Mouse (Mus musculus): ENCODE measurements around the gene Srsf1. TPM values are rescaled to one million over a fixed set of nuclear protein-coding genes. Genes with fewer than 3 reads are reported as not detected.

Gene Srsf1
- polyA plus RNA-seq, 1 experiment from 2014 or later = 345 TPM

GRCm38 (mm10) chr11:88070392-88070791 is 23.2 kb downstream of the Srsf1 start:
- Histone ChIP-seq H3K4me3 (ENCODE audit: low read depth, low read length) (peak overlapping the region; percentile 94), H3K27ac (ENCODE audit: low read length) (no peak overlapping the region), H3K4me2 (replicated peaks; ENCODE audit: low read depth, low read length) (peak overlapping the region; percentile 78), H3K9me3 (ENCODE audit: control insufficient read depth, low read depth, low read length) (no peaks in the 10 kb centered on the region), H3K27me3 (ENCODE audit: control insufficient read depth, insufficient read depth, low read length) (no peaks in the 10 kb centered on the region), H3K4me1 (ENCODE audit: control insufficient read depth, insufficient read depth, low read length) (peaks cover 28% of the 10 kb centered on the region), H3K36me3 (ENCODE audit: control insufficient read depth, insufficient read depth, low read length) (peaks cover 16% of the 10 kb centered on the region; the same call in 1 of the 2 replicates), H3K9ac (replicated peaks; ENCODE audit: low read depth, low read length) (no peak overlapping the region)
- no peak for ATAC-seq (ENCODE audit: insufficient number of reproducible peaks, insufficient read depth, low FRiP score, low read depth)
- 22% methylated on average over 4 of the region's 4 CpGs for WGBS

GRCm38 (mm10) chr11:88071113-88071512 is 23.9 kb downstream of the Srsf1 start:
- Histone ChIP-seq H3K36me3 (ENCODE audit: control insufficient read depth, insufficient read depth, low read length) (peaks cover 22% of the 10 kb centered on the region), H3K27me3 (ENCODE audit: control insufficient read depth, insufficient read depth, low read length) (no peaks in the 10 kb centered on the region), H3K9me3 (ENCODE audit: control insufficient read depth, low read depth, low read length) (no peaks in the 10 kb centered on the region), H3K4me3 (ENCODE audit: low read depth, low read length) (no peak overlapping the region; the same call in 1 of the 2 replicates), H3K4me2 (replicated peaks; ENCODE audit: low read depth, low read length) (peak overlapping the region; percentile 78), H3K4me1 (ENCODE audit: control insufficient read depth, insufficient read depth, low read length) (peaks cover 28% of the 10 kb centered on the region), H3K27ac (ENCODE audit: low read length) (no peak overlapping the region), H3K9ac (replicated peaks; ENCODE audit: low read depth, low read length) (no peak overlapping the region)
- ATAC-seq (ENCODE audit: insufficient number of reproducible peaks, insufficient read depth, low FRiP score, low read depth) = no peak
- 23% methylated on average over 5 of the region's 5 CpGs for WGBS

GRCm38 (mm10) chr11:88073343-88073875 is 26.2 kb downstream of the Srsf1 start:
- no peak overlapping the region for H3K4me3 ChIP-seq (ENCODE audit: low read depth, low read length)
- H3K9me3 ChIP-seq (ENCODE audit: control insufficient read depth, low read depth, low read length) = no peaks in the 10 kb centered on the region
- ATAC-seq (ENCODE audit: insufficient number of reproducible peaks, insufficient read depth, low FRiP score, low read depth) = no peak
- no peak overlapping the region for H3K9ac ChIP-seq (replicated peaks; ENCODE audit: low read depth, low read length)
- no peaks in the 10 kb centered on the region for H3K27me3 ChIP-seq (ENCODE audit: control insufficient read depth, insufficient read depth, low read length)
- no peak overlapping the region for H3K27ac ChIP-seq (ENCODE audit: low read length)
- H3K36me3 ChIP-seq (ENCODE audit: control insufficient read depth, insufficient read depth, low read length) = peaks cover 37% of the 10 kb centered on the region
- H3K4me2 ChIP-seq (replicated peaks; ENCODE audit: low read depth, low read length) = no peak overlapping the region
- WGBS = 79% methylated on average over 14 of the region's 14 CpGs
- H3K4me1 ChIP-seq (ENCODE audit: control insufficient read depth, insufficient read depth, low read length) = peaks cover 23% of the 10 kb centered on the region

- no peaks in the 10 kb centered on the region for H3K9me3 ChIP-seq (ENCODE audit: control insufficient read depth, low read depth, low read length)
- no peaks in the 10 kb centered on the region for H3K27me3 ChIP-seq (ENCODE audit: control insufficient read depth, insufficient read depth, low read length)
- no peak overlapping the region for H3K4me3 ChIP-seq (ENCODE audit: low read depth, low read length)
- no peak for ATAC-seq (ENCODE audit: insufficient number of reproducible peaks, insufficient read depth, low FRiP score, low read depth)
- no peak overlapping the region for H3K4me2 ChIP-seq (replicated peaks; ENCODE audit: low read depth, low read length)
- peaks cover 60% of the 10 kb centered on the region for H3K36me3 ChIP-seq (ENCODE audit: control insufficient read depth, insufficient read depth, low read length)
- no peak overlapping the region for H3K9ac ChIP-seq (replicated peaks; ENCODE audit: low read depth, low read length)
- peaks cover 14% of the 10 kb centered on the region for H3K4me1 ChIP-seq (ENCODE audit: control insufficient read depth, insufficient read depth, low read length)
- 86% methylated on average over 1 of the region's 1 CpGs for WGBS
- no peak overlapping the region for H3K27ac ChIP-seq (ENCODE audit: low read length)
Observed at GRCm38 (mm10) chr11:88075701-88076100, 28.5 kb downstream of the Srsf1 start.

GRCm38 (mm10) chr11:88076394-88076793 is 29.2 kb downstream of the Srsf1 start:
- H3K36me3 ChIP-seq (ENCODE audit: control insufficient read depth, insufficient read depth, low read length) = peaks cover 67% of the 10 kb centered on the region
- H3K4me3 ChIP-seq (ENCODE audit: low read depth, low read length) = no peak overlapping the region
- H3K4me1 ChIP-seq (ENCODE audit: control insufficient read depth, insufficient read depth, low read length) = peaks cover 7% of the 10 kb centered on the region
- H3K27ac ChIP-seq (ENCODE audit: low read length) = no peak overlapping the region
- H3K9me3 ChIP-seq (ENCODE audit: control insufficient read depth, low read depth, low read length) = no peaks in the 10 kb centered on the region
- ATAC-seq (ENCODE audit: insufficient number of reproducible peaks, insufficient read depth, low FRiP score, low read depth) = no peak
- H3K4me2 ChIP-seq (replicated peaks; ENCODE audit: low read depth, low read length) = no peak overlapping the region
- 77% methylated on average over 1 of the region's 1 CpGs for WGBS
- H3K27me3 ChIP-seq (ENCODE audit: control insufficient read depth, insufficient read depth, low read length) = no peaks in the 10 kb centered on the region
- no peak overlapping the region for H3K9ac ChIP-seq (replicated peaks; ENCODE audit: low read depth, low read length)

GRCm38 (mm10) chr11:88083699-88084098 is 36.5 kb downstream of the Srsf1 start:
- no peak for ATAC-seq (ENCODE audit: insufficient number of reproducible peaks, insufficient read depth, low FRiP score, low read depth)
- Histone ChIP-seq H3K4me2 (replicated peaks; ENCODE audit: low read depth, low read length) (no peak overlapping the region), H3K4me1 (ENCODE audit: control insufficient read depth, insufficient read depth, low read length) (no peaks in the 10 kb centered on the region), H3K9me3 (ENCODE audit: control insufficient read depth, low read depth, low read length) (no peaks in the 10 kb centered on the region), H3K27me3 (ENCODE audit: control insufficient read depth, insufficient read depth, low read length) (no peaks in the 10 kb centered on the region), H3K9ac (replicated peaks; ENCODE audit: low read depth, low read length) (no peak overlapping the region), H3K4me3 (ENCODE audit: low read depth, low read length) (no peak overlapping the region), H3K36me3 (ENCODE audit: control insufficient read depth, insufficient read depth, low read length) (peaks cover 45% of the 10 kb centered on the region), H3K27ac (ENCODE audit: low read length) (no peak overlapping the region)
- WGBS = 75% methylated on average over 6 of the region's 6 CpGs

- peak; percentile 95 for ATAC-seq (ENCODE audit: insufficient number of reproducible peaks, insufficient read depth, low FRiP score, low read depth)
- Histone ChIP-seq H3K4me3 (ENCODE audit: low read depth, low read length) (peak overlapping the region; percentile 29), H3K27me3 (ENCODE audit: control insufficient read depth, insufficient read depth, low read length) (no peaks in the 10 kb centered on the region), H3K36me3 (ENCODE audit: control insufficient read depth, insufficient read depth, low read length) (peaks cover 13% of the 10 kb centered on the region), H3K9ac (replicated peaks; ENCODE audit: low read depth, low read length) (no peak overlapping the region), H3K4me2 (replicated peaks; ENCODE audit: low read depth, low read length) (peak overlapping the region; percentile 54), H3K27ac (ENCODE audit: low read length) (peak overlapping the region; percentile 39; the same call in 1 of the 2 replicates), H3K4me1 (ENCODE audit: control insufficient read depth, insufficient read depth, low read length) (no peaks in the 10 kb centered on the region), H3K9me3 (ENCODE audit: control insufficient read depth, low read depth, low read length) (no peaks in the 10 kb centered on the region)
- WGBS = 6% methylated on average over 25 of the region's 25 CpGs
Observed at GRCm38 (mm10) chr11:88086737-88087627, 39.8 kb downstream of the Srsf1 start.

GRCm38 (mm10) chr11:88089150-88089549 is 42.0 kb downstream of the Srsf1 start:
- no peaks in the 10 kb centered on the region for H3K9me3 ChIP-seq (ENCODE audit: control insufficient read depth, low read depth, low read length)
- H3K36me3 ChIP-seq (ENCODE audit: control insufficient read depth, insufficient read depth, low read length) = peaks cover 3% of the 10 kb centered on the region
- no peaks in the 10 kb centered on the region for H3K4me1 ChIP-seq (ENCODE audit: control insufficient read depth, insufficient read depth, low read length)
- no peak overlapping the region for H3K4me2 ChIP-seq (replicated peaks; ENCODE audit: low read depth, low read length)
- H3K27me3 ChIP-seq (ENCODE audit: control insufficient read depth, insufficient read depth, low read length) = no peaks in the 10 kb centered on the region
- no peak for ATAC-seq (ENCODE audit: insufficient number of reproducible peaks, insufficient read depth, low FRiP score, low read depth)
- no peak overlapping the region for H3K4me3 ChIP-seq (ENCODE audit: low read depth, low read length)
- WGBS = 67% methylated on average over 5 of the region's 5 CpGs
- no peak overlapping the region for H3K27ac ChIP-seq (ENCODE audit: low read length)
- no peak overlapping the region for H3K9ac ChIP-seq (replicated peaks; ENCODE audit: low read depth, low read length)
